11 mouse cellular contexts compared by ENCODE assay signal in genomic region chr2:68744599-68744998, GRCm38 (mm10).
A peak's percentile ranks its signal among the peaks of the same experiment; 100 is the strongest.
DNase-seq lines count a peak whose midpoint lies in the region; ATAC-seq and TF ChIP-seq lines count a peak whose summit lies in the region.
"Had no signal": no experiment of that assay in that cellular context is flagged by ENCODE, and none has a peak within 500 bp of the region (broad histone marks: within the 10 kb centered on the region; RNA-seq: fewer than 3 reads in every experiment).

No protein-coding gene starts in this region.

- no peaks in the 10 kb centered on the region for H3K27me3 ChIP-seq in forebrain, embryonic 14.5 days (replicated peaks; ENCODE audit: control insufficient read depth, insufficient read depth, low read length)
- no peaks in the 10 kb centered on the region for H3K27me3 ChIP-seq in forebrain, embryonic 12.5 days
- H3K27me3 ChIP-seq in lung, postnatal 0 days (replicated peaks; ENCODE audit: insufficient read depth, low read length), result no peaks in the 10 kb centered on the region
- H3K27me3 ChIP-seq: embryonic facial prominence, embryonic 15.5 days; limb, embryonic 13.5 days; neural tube, embryonic 12.5 days had no signal

- peak; percentile 61 for TF ChIP-seq CTCF in lung, postnatal 0 days (IDR thresholded peaks at IDR 0.05)

- intact Hi-C loops in left cerebral cortex, postnatal 4 days (cut with DNase I), result no loop called here

- no peak overlapping the region for H3K9ac ChIP-seq in forebrain, embryonic 14.5 days (ENCODE audit: low read length)
- H3K9ac ChIP-seq in forebrain, embryonic 12.5 days, result no peak overlapping the region
- no peak overlapping the region for H3K9ac ChIP-seq in lung, postnatal 0 days (replicated peaks; ENCODE audit: low read depth)
- H3K9ac ChIP-seq: embryonic facial prominence, embryonic 15.5 days; limb, embryonic 13.5 days; neural tube, embryonic 12.5 days had no signal

- H3K9me3 ChIP-seq in forebrain, embryonic 14.5 days (replicated peaks; ENCODE audit: control insufficient read depth, low read length), result no peaks in the 10 kb centered on the region
- no peaks in the 10 kb centered on the region for H3K9me3 ChIP-seq in forebrain, embryonic 12.5 days
- H3K9me3 ChIP-seq in lung, postnatal 0 days (ENCODE audit: low read length), result no peaks in the 10 kb centered on the region
- H3K9me3 ChIP-seq: embryonic facial prominence, embryonic 15.5 days; limb, embryonic 13.5 days; neural tube, embryonic 12.5 days had no signal

- WGBS in forebrain, embryonic 14.5 days, result 80% methylated on average over 4 of the region's 4 CpGs
- 75% methylated on average over 4 of the region's 4 CpGs for WGBS in forebrain, embryonic 12.5 days
- WGBS in lung, postnatal 0 days, result 79% methylated on average over 4 of the region's 4 CpGs

- no peak overlapping the region for H3K27ac ChIP-seq in forebrain, embryonic 14.5 days (ENCODE audit: low read depth, low read length)
- no peak overlapping the region for H3K27ac ChIP-seq in forebrain, embryonic 12.5 days
- no peak overlapping the region for H3K27ac ChIP-seq in lung, postnatal 0 days (ENCODE audit: low read length)
- H3K27ac ChIP-seq: embryonic facial prominence, embryonic 15.5 days; limb, embryonic 13.5 days; neural tube, embryonic 12.5 days had no signal

- ATAC-seq in forebrain, embryonic 14.5 days, result no peak
- no peak for ATAC-seq in forebrain, embryonic 12.5 days (ENCODE audit: low FRiP score)
- ATAC-seq in lung, postnatal 0 days, result no peak

- TF ChIP-seq EP300 in lung, postnatal 0 days (IDR thresholded peaks at IDR 0.05), result no peak

- H3K4me2 ChIP-seq in forebrain, embryonic 14.5 days (ENCODE audit: low read length), result no peak overlapping the region
- no peak overlapping the region for H3K4me2 ChIP-seq in forebrain, embryonic 12.5 days
- no peak overlapping the region for H3K4me2 ChIP-seq in lung, postnatal 0 days (replicated peaks; ENCODE audit: low read depth, low read length)
- H3K4me2 ChIP-seq: embryonic facial prominence, embryonic 15.5 days; limb, embryonic 13.5 days; neural tube, embryonic 12.5 days had no signal

- peak; percentile 32 for DNase-seq in forebrain, embryonic 14.5 days (ENCODE audit: low spot score)
- no peak for DNase-seq in lung, postnatal 0 days (ENCODE audit: low spot score)
- DNase-seq in lung, adult 18-20 months, result no peak
- peak; percentile 13 for DNase-seq in c-Kit-positive CD71-negative TER-119-negative erythroid progenitor cells, embryonic 14.5 days (ENCODE audit: low read depth)
- DNase-seq in mesoderm, embryonic 11.5 days (ENCODE audit: low read depth, low spot score), result peak; percentile 12
- no peak for DNase-seq in left cerebral cortex, postnatal 4 days
- DNase-seq in thymus, adult 18-20 months, result no peak

- H3K4me3 ChIP-seq in forebrain, embryonic 14.5 days (ENCODE audit: low read depth, low read length), result no peak overlapping the region
- H3K4me3 ChIP-seq in forebrain, embryonic 12.5 days (replicated peaks), result no peak overlapping the region
- no peak overlapping the region for H3K4me3 ChIP-seq in lung, postnatal 0 days (ENCODE audit: low read depth, low read length)
- H3K4me3 ChIP-seq: embryonic facial prominence, embryonic 15.5 days; limb, embryonic 13.5 days; neural tube, embryonic 12.5 days had no signal

- no peaks in the 10 kb centered on the region for H3K36me3 ChIP-seq in forebrain, embryonic 14.5 days (ENCODE audit: control insufficient read depth, insufficient read depth, low read length)
- H3K36me3 ChIP-seq in forebrain, embryonic 12.5 days (replicated peaks), result no peaks in the 10 kb centered on the region
- H3K36me3 ChIP-seq in lung, postnatal 0 days (ENCODE audit: insufficient read depth, low read length), result no peaks in the 10 kb centered on the region
- H3K36me3 ChIP-seq: embryonic facial prominence, embryonic 15.5 days; limb, embryonic 13.5 days; neural tube, embryonic 12.5 days had no signal

- no peaks in the 10 kb centered on the region for H3K4me1 ChIP-seq in forebrain, embryonic 14.5 days (ENCODE audit: control insufficient read depth, insufficient read depth, low read length)
- H3K4me1 ChIP-seq in forebrain, embryonic 12.5 days, result no peaks in the 10 kb centered on the region
- H3K4me1 ChIP-seq in lung, postnatal 0 days (ENCODE audit: insufficient read depth, low read depth, low read length), result no peaks in the 10 kb centered on the region
- H3K4me1 ChIP-seq: embryonic facial prominence, embryonic 15.5 days; limb, embryonic 13.5 days; neural tube, embryonic 12.5 days had no signal

Comparison
In these comparisons a context has a peak if more than half of its experiments do, and no peak if none do; other contexts are left out.
1. DNase-seq: peak in forebrain, embryonic 14.5 days (single experiment), c-Kit-positive CD71-negative TER-119-negative erythroid progenitor cells, embryonic 14.5 days (single experiment) and mesoderm, embryonic 11.5 days (single experiment); none in lung, postnatal 0 days (single experiment), lung, adult 18-20 months (0 of 2), left cerebral cortex, postnatal 4 days (single experiment) and thymus, adult 18-20 months (0 of 2).